23 mouse cellular contexts compared by ENCODE assay signal in genomic region chr13:57331868-57332267, GRCm38 (mm10).
"Had no signal": no experiment of that assay in that cellular context is flagged by ENCODE, and none has a peak within 500 bp of the region (broad histone marks: within the 10 kb centered on the region; RNA-seq: fewer than 3 reads in every experiment).

No protein-coding gene starts in this region.

- DNase-seq: kidney, postnatal 25 days; layer of hippocampus, adult 9-11 months; liver; lung, adult 18-20 months; right cerebral cortex, adult 18-20 months; right cerebral cortex, postnatal 14 days; right cerebral cortex, postnatal 4 days; thymus, adult 2 months; thymus, postnatal 14 days; thymus, postnatal 4 days had no signal

- H3K36me3 ChIP-seq: limb, embryonic 10.5 days; limb, embryonic 13.5 days; liver, embryonic 12.5 days; liver, embryonic 15.5 days; lung, embryonic 15.5 days; midbrain, embryonic 12.5 days; midbrain, embryonic 15.5 days; neural tube, embryonic 12.5 days; neural tube, embryonic 15.5 days had no signal

- H3K9me3 ChIP-seq: limb, embryonic 10.5 days; limb, embryonic 13.5 days; liver, embryonic 12.5 days; liver, embryonic 15.5 days; lung, embryonic 15.5 days; midbrain, embryonic 12.5 days; midbrain, embryonic 15.5 days; neural tube, embryonic 12.5 days; neural tube, embryonic 15.5 days had no signal

- H3K27me3 ChIP-seq: limb, embryonic 13.5 days; liver, embryonic 12.5 days; liver, embryonic 15.5 days; lung, embryonic 15.5 days; midbrain, embryonic 12.5 days; midbrain, embryonic 15.5 days; neural tube, embryonic 12.5 days; neural tube, embryonic 15.5 days had no signal

- H3K4me1 ChIP-seq: liver, embryonic 12.5 days; liver, embryonic 15.5 days; lung, embryonic 15.5 days; midbrain, embryonic 12.5 days; midbrain, embryonic 15.5 days had no signal

- H3K4me2 ChIP-seq: limb, embryonic 13.5 days; liver, embryonic 12.5 days; liver, embryonic 15.5 days; lung, embryonic 15.5 days; midbrain, embryonic 12.5 days; midbrain, embryonic 15.5 days; neural tube, embryonic 12.5 days; neural tube, embryonic 15.5 days had no signal

- H3K4me3 ChIP-seq: layer of hippocampus, adult 2 months; limb, embryonic 10.5 days; limb, embryonic 13.5 days; liver, embryonic 12.5 days; liver, embryonic 15.5 days; lung, embryonic 15.5 days; midbrain, embryonic 12.5 days; midbrain, embryonic 15.5 days; neural tube, embryonic 12.5 days; neural tube, embryonic 15.5 days had no signal

- ATAC-seq: liver, embryonic 12.5 days; midbrain, embryonic 15.5 days had no signal

- H3K9ac ChIP-seq: limb, embryonic 13.5 days; liver, embryonic 12.5 days; liver, embryonic 15.5 days; lung, embryonic 15.5 days; midbrain, embryonic 12.5 days; midbrain, embryonic 15.5 days; neural tube, embryonic 12.5 days; neural tube, embryonic 15.5 days had no signal

- H3K27ac ChIP-seq: kidney, postnatal 0 days; layer of hippocampus, adult 2 months; limb, embryonic 10.5 days; limb, embryonic 13.5 days; liver, embryonic 12.5 days; liver, embryonic 15.5 days; lung, embryonic 15.5 days; macrophage; midbrain, embryonic 12.5 days; midbrain, embryonic 15.5 days; neural tube, embryonic 12.5 days; neural tube, embryonic 15.5 days; stomach, postnatal 0 days had no signal
